Comparison of ENCODE assay signal across 23 mouse cellular contexts in the genomic region with DNA sequence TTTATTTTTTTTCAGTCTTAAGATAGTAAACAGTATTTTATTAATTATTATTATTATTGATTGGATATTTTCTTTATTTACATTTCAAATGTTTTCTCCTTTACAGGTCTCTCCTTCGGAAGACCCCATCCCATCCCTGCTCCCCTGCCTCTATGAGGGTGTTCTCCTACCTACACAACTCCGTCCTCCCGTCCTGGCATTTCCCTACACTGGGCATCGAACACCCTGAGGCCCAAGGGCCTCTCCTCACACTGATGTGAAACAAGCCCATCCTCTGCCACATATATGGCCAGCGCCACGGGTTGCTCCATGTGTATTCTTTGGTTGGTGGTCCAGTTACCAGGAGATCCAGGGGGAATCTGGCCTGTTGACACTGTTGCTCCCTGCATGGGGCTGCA.
DNase-seq lines count a peak whose midpoint lies in the region; ATAC-seq and TF ChIP-seq lines count a peak whose summit lies in the region.
"Had no signal": no experiment of that assay in that cellular context is flagged by ENCODE, and none has a peak within 500 bp of the region (broad histone marks: within the 10 kb centered on the region; RNA-seq: fewer than 3 reads in every experiment).

No protein-coding gene starts in this region.

- no peak for DNase-seq in kidney, postnatal 25 days
- no peak for DNase-seq in midbrain, embryonic 14.5 days
- no peak for DNase-seq in embryonic facial prominence, embryonic 14.5 days (ENCODE audit: low spot score)
- no peak for DNase-seq in limb, embryonic 14.5 days (ENCODE audit: low spot score)
- no peak for DNase-seq in lung, postnatal 25 days (ENCODE audit: low spot score)
- DNase-seq in testis, postnatal 14 days (ENCODE audit: low spot score): no peak
- DNase-seq: adrenal gland, adult 2 months; cerebellum, adult 11 months; cerebellum, adult 9-11 months; heart, postnatal 36 days; lung, embryonic 14.5 days; lung, postnatal 36 days; right cerebral cortex, postnatal 14 days; spleen, adult 18-20 months; thymus, postnatal 25 days had no signal

- H3K4me2 ChIP-seq in kidney, embryonic 15.5 days: 0 out of 2 replicates have a peak overlapping the region, but pooled peaks have one; percentile 37
- H3K4me2 ChIP-seq in midbrain, embryonic 14.5 days (ENCODE audit: low read length): no peak overlapping the region
- H3K4me2 ChIP-seq in midbrain, embryonic 16.5 days (ENCODE audit: low read length): no peak overlapping the region; the same call in 1 of the 2 replicates
- H3K4me2 ChIP-seq in embryonic facial prominence, embryonic 14.5 days (ENCODE audit: low read depth, low read length): peak overlapping the region; percentile 43; the same call in 1 of the 2 replicates
- peak overlapping the region; percentile 37; the same call in 1 of the 2 replicates for H3K4me2 ChIP-seq in limb, embryonic 14.5 days (replicated peaks; ENCODE audit: low read depth, low read length, severe bottlenecking)
- H3K4me2 ChIP-seq: heart, embryonic 15.5 days; lung, embryonic 14.5 days had no signal

- WGBS in kidney, embryonic 15.5 days: 95% methylated on average over 6 of the region's 6 CpGs
- WGBS in midbrain, embryonic 14.5 days: 91% methylated on average over 6 of the region's 6 CpGs
- 91% methylated on average over 6 of the region's 6 CpGs for WGBS in midbrain, embryonic 16.5 days
- WGBS in embryonic facial prominence, embryonic 14.5 days: 90% methylated on average over 6 of the region's 6 CpGs
- 90% methylated on average over 6 of the region's 6 CpGs for WGBS in limb, embryonic 14.5 days

- H3K9me3 ChIP-seq in kidney, embryonic 15.5 days (replicated peaks): no peaks in the 10 kb centered on the region
- no peaks in the 10 kb centered on the region for H3K9me3 ChIP-seq in midbrain, embryonic 14.5 days (ENCODE audit: control insufficient read depth, low read length)
- H3K9me3 ChIP-seq in midbrain, embryonic 16.5 days (replicated peaks; ENCODE audit: control insufficient read depth, low read length, poor library complexity, severe bottlenecking): no peaks in the 10 kb centered on the region
- no peaks in the 10 kb centered on the region for H3K9me3 ChIP-seq in embryonic facial prominence, embryonic 14.5 days (ENCODE audit: control insufficient read depth, low read length)
- no peaks in the 10 kb centered on the region for H3K9me3 ChIP-seq in limb, embryonic 14.5 days (ENCODE audit: control insufficient read depth, low read length)
- H3K9me3 ChIP-seq: heart, embryonic 15.5 days; limb, embryonic 13.5 days had no signal

- no peaks in the 10 kb centered on the region for H3K36me3 ChIP-seq in kidney, embryonic 15.5 days
- H3K36me3 ChIP-seq in midbrain, embryonic 14.5 days (ENCODE audit: control insufficient read depth, insufficient read depth, low read length): no peaks in the 10 kb centered on the region
- H3K36me3 ChIP-seq in midbrain, embryonic 16.5 days (ENCODE audit: control insufficient read depth, insufficient read depth, low read length): no peaks in the 10 kb centered on the region
- H3K36me3 ChIP-seq in embryonic facial prominence, embryonic 14.5 days (ENCODE audit: control insufficient read depth, insufficient read depth, low read length): no peaks in the 10 kb centered on the region
- H3K36me3 ChIP-seq in limb, embryonic 14.5 days (ENCODE audit: control insufficient read depth, insufficient read depth, low read length): no peaks in the 10 kb centered on the region
- H3K36me3 ChIP-seq: heart, embryonic 15.5 days; limb, embryonic 13.5 days had no signal

- no peak overlapping the region for H3K9ac ChIP-seq in kidney, embryonic 15.5 days
- H3K9ac ChIP-seq in midbrain, embryonic 14.5 days (replicated peaks; ENCODE audit: low read length): no peak overlapping the region
- no peak overlapping the region for H3K9ac ChIP-seq in midbrain, embryonic 16.5 days (ENCODE audit: low read depth, low read length)
- H3K9ac ChIP-seq in embryonic facial prominence, embryonic 14.5 days (ENCODE audit: low read depth, low read length): no peak overlapping the region
- no peak overlapping the region for H3K9ac ChIP-seq in limb, embryonic 14.5 days (ENCODE audit: low read depth, low read length, severe bottlenecking)
- H3K9ac ChIP-seq: heart, embryonic 15.5 days; limb, embryonic 13.5 days; liver, embryonic 14.5 days; lung, embryonic 14.5 days had no signal

- no peak for TF ChIP-seq POLR2A in limb, embryonic 14.5 days (IDR thresholded peaks at IDR 0.05; ENCODE audit: borderline replicate concordance, extremely low read depth, insufficient read depth, insufficient read length)

- 0 out of 2 replicates have a peak, but pooled peaks cover 8% of the 10 kb centered on the region for H3K4me1 ChIP-seq in kidney, embryonic 15.5 days
- no peaks in the 10 kb centered on the region for H3K4me1 ChIP-seq in midbrain, embryonic 14.5 days (ENCODE audit: control insufficient read depth, insufficient read depth, low read length)
- H3K4me1 ChIP-seq in midbrain, embryonic 16.5 days (ENCODE audit: control insufficient read depth, insufficient read depth, low read length): no peaks in the 10 kb centered on the region
- no peaks in the 10 kb centered on the region for H3K4me1 ChIP-seq in embryonic facial prominence, embryonic 14.5 days (ENCODE audit: control insufficient read depth, insufficient read depth, low read length)
- H3K4me1 ChIP-seq in limb, embryonic 14.5 days (ENCODE audit: control insufficient read depth, insufficient read depth, low read length): peaks cover 21% of the 10 kb centered on the region
- H3K4me1 ChIP-seq: heart, embryonic 15.5 days; megakaryocyte, embryonic 14.5 days had no signal

- H3K4me3 ChIP-seq in kidney, embryonic 15.5 days (replicated peaks): no peak overlapping the region
- no peak overlapping the region for H3K4me3 ChIP-seq in midbrain, embryonic 14.5 days (replicated peaks; ENCODE audit: low read depth, low read length)
- H3K4me3 ChIP-seq in midbrain, embryonic 16.5 days (ENCODE audit: low read depth, low read length): no peak overlapping the region
- no peak overlapping the region for H3K4me3 ChIP-seq in embryonic facial prominence, embryonic 14.5 days (ENCODE audit: low read depth, low read length)
- no peak overlapping the region for H3K4me3 ChIP-seq in limb, embryonic 14.5 days (replicated peaks; ENCODE audit: low read length)
- H3K4me3 ChIP-seq: heart, embryonic 15.5 days; megakaryocyte, embryonic 14.5 days had no signal

- H3K27ac ChIP-seq in kidney, embryonic 15.5 days: no peak overlapping the region
- no peak overlapping the region for H3K27ac ChIP-seq in midbrain, embryonic 14.5 days (replicated peaks; ENCODE audit: low read depth, low read length)
- no peak overlapping the region for H3K27ac ChIP-seq in midbrain, embryonic 16.5 days (ENCODE audit: low read length)
- H3K27ac ChIP-seq in embryonic facial prominence, embryonic 14.5 days (replicated peaks; ENCODE audit: low read depth, low read length): no peak overlapping the region
- no peak overlapping the region for H3K27ac ChIP-seq in limb, embryonic 14.5 days (replicated peaks; ENCODE audit: low read depth, low read length)
- H3K27ac ChIP-seq: heart, embryonic 15.5 days; hindbrain, postnatal 0 days; liver, embryonic 14.5 days had no signal

- H3K27me3 ChIP-seq in kidney, embryonic 15.5 days: no peaks in the 10 kb centered on the region
- H3K27me3 ChIP-seq in midbrain, embryonic 14.5 days (ENCODE audit: control insufficient read depth, insufficient read depth, low read length): no peaks in the 10 kb centered on the region
- no peaks in the 10 kb centered on the region for H3K27me3 ChIP-seq in midbrain, embryonic 16.5 days (ENCODE audit: control insufficient read depth, insufficient read depth, low read depth, low read length)
- no peaks in the 10 kb centered on the region for H3K27me3 ChIP-seq in embryonic facial prominence, embryonic 14.5 days (replicated peaks; ENCODE audit: control insufficient read depth, insufficient read depth, low read length)
- no peaks in the 10 kb centered on the region for H3K27me3 ChIP-seq in limb, embryonic 14.5 days (ENCODE audit: control insufficient read depth, insufficient read depth, low read length)
- H3K27me3 ChIP-seq: heart, embryonic 15.5 days; limb, embryonic 13.5 days; megakaryocyte, embryonic 14.5 days had no signal

- ATAC-seq in kidney, embryonic 15.5 days (replicated peaks; ENCODE audit: low FRiP score): no peak
- ATAC-seq in midbrain, embryonic 14.5 days (ENCODE audit: low FRiP score, low TSS enrichment): peak; percentile 24; the same call in 1 of the 2 replicates
- ATAC-seq in midbrain, embryonic 16.5 days: no peak
- ATAC-seq in embryonic facial prominence, embryonic 14.5 days (ENCODE audit: low read depth): no peak
- no peak for ATAC-seq in limb, embryonic 14.5 days (ENCODE audit: low FRiP score, low read depth)
- ATAC-seq: hindbrain, postnatal 0 days; intestine, embryonic 16.5 days had no signal

Comparison
In these comparisons a context has a peak if more than half of its experiments do, and no peak if none do; other contexts are left out.
1. H3K4me2 ChIP-seq: peak in kidney, embryonic 15.5 days (single experiment), embryonic facial prominence, embryonic 14.5 days (single experiment) and limb, embryonic 14.5 days (single experiment); none in midbrain, embryonic 14.5 days (single experiment) and midbrain, embryonic 16.5 days (single experiment).